Mouse (Mus musculus): ENCODE data around the gene Helz. TPM values are rescaled to one million over a fixed set of nuclear protein-coding genes. Genes with fewer than 3 reads are reported as not detected.
"Not testable (repeated sequence)": the region's sequence is repeated elsewhere in the genome, so short reads cannot be mapped to it uniquely, and the experiment has no call there.

Helz gene
- polyA plus RNA-seq (2012; rRNA removed) = 17.1 TPM in 2 replicates

GRCm38 (mm10) chr11:107547351-107548203 lies at the start of gene Helz:
Gene Helz (plus strand): TSS chr11:107547930.
- Histone ChIP-seq H3K4me1 (ENCODE audit: control insufficient read depth, insufficient read depth, low read length) (peaks cover 3% of the 10 kb centered on the region; the same call in 1 of the 2 replicates), H3K4me3 (ENCODE audit: insufficient read depth, low read length) (peak within 1 kb of the TSS; percentile 83), H3K27ac (ENCODE audit: insufficient read depth, low read length) (no peak within 1 kb of the TSS)
- TF ChIP-seq CTCF (IDR thresholded peaks at IDR 0.05; ENCODE audit: extremely low read depth, insufficient read depth, low read length) (no peak), POLR2A (IDR thresholded peaks at IDR 0.05; ENCODE audit: extremely low read depth, insufficient read depth, low read length) (0 out of 2 replicates have a peak, but pooled peaks have one; percentile 21)

- TF ChIP-seq POLR2A (IDR thresholded peaks at IDR 0.05; ENCODE audit: extremely low read depth, insufficient read depth, low read length) (no peak), CTCF (IDR thresholded peaks at IDR 0.05; ENCODE audit: extremely low read depth, insufficient read depth, low read length) (no peak)
- H3K4me3 ChIP-seq (ENCODE audit: insufficient read depth, low read length) = no peak overlapping the region
Measured at GRCm38 (mm10) chr11:107502801-107503200, 44.9 kb upstream of the Helz start.

GRCm38 (mm10) chr11:107504364-107504763 lies 43.4 kb upstream of the Helz start:
- H3K4me1 ChIP-seq (ENCODE audit: control insufficient read depth, insufficient read depth, low read length); H3K27ac ChIP-seq (ENCODE audit: insufficient read depth, low read length); H3K4me3 ChIP-seq (ENCODE audit: insufficient read depth, low read length): not testable (repeated sequence)

More at GRCm38 (mm10) chr11:107502801-107503200, 44.9 kb upstream of the Helz start:
- H3K4me1 ChIP-seq (ENCODE audit: control insufficient read depth, insufficient read depth, low read length) = no peaks in the 10 kb centered on the region
- H3K27ac ChIP-seq (ENCODE audit: insufficient read depth, low read length) = no peak overlapping the region

- H3K4me3 ChIP-seq (ENCODE audit: insufficient read depth, low read length) = no peak overlapping the region
- H3K4me1 ChIP-seq (ENCODE audit: control insufficient read depth, insufficient read depth, low read length) = no peaks in the 10 kb centered on the region
- H3K27ac ChIP-seq (ENCODE audit: insufficient read depth, low read length) = no peak overlapping the region
- TF ChIP-seq POLR2A (IDR thresholded peaks at IDR 0.05; ENCODE audit: extremely low read depth, insufficient read depth, low read length) (no peak), CTCF (IDR thresholded peaks at IDR 0.05; ENCODE audit: extremely low read depth, insufficient read depth, low read length) (peak; percentile 52)
Measured at GRCm38 (mm10) chr11:107506260-107506659, 41.5 kb upstream of the Helz start.

GRCm38 (mm10) chr11:107509631-107510338 lies 37.9 kb upstream of the Helz start:
- no peak overlapping the region for H3K27ac ChIP-seq (ENCODE audit: insufficient read depth, low read length)
- no peaks in the 10 kb centered on the region for H3K4me1 ChIP-seq (ENCODE audit: control insufficient read depth, insufficient read depth, low read length)

GRCm38 (mm10) chr11:107510362-107511269 lies 37.1 kb upstream of the Helz start:
- Histone ChIP-seq H3K4me1 (ENCODE audit: control insufficient read depth, insufficient read depth, low read length) (no peaks in the 10 kb centered on the region), H3K4me3 (ENCODE audit: insufficient read depth, low read length) (no peak overlapping the region), H3K27ac (ENCODE audit: insufficient read depth, low read length) (no peak overlapping the region)
- TF ChIP-seq CTCF (IDR thresholded peaks at IDR 0.05; ENCODE audit: extremely low read depth, insufficient read depth, low read length) = no peak
- no peak for TF ChIP-seq POLR2A (IDR thresholded peaks at IDR 0.05; ENCODE audit: extremely low read depth, insufficient read depth, low read length)

More at GRCm38 (mm10) chr11:107509631-107510338, 37.9 kb upstream of the Helz start:
- no peak overlapping the region for H3K4me3 ChIP-seq (ENCODE audit: insufficient read depth, low read length)
- TF ChIP-seq CTCF (IDR thresholded peaks at IDR 0.05; ENCODE audit: extremely low read depth, insufficient read depth, low read length) (peak; percentile 54), POLR2A (IDR thresholded peaks at IDR 0.05; ENCODE audit: extremely low read depth, insufficient read depth, low read length) (no peak)

- H3K27ac ChIP-seq (ENCODE audit: insufficient read depth, low read length); H3K4me1 ChIP-seq (ENCODE audit: control insufficient read depth, insufficient read depth, low read length); H3K4me3 ChIP-seq (ENCODE audit: insufficient read depth, low read length): not testable (repeated sequence)
- TF ChIP-seq CTCF (IDR thresholded peaks at IDR 0.05; ENCODE audit: extremely low read depth, insufficient read depth, low read length) = peak; percentile 82
Measured at GRCm38 (mm10) chr11:107511954-107512353, 35.8 kb upstream of the Helz start.

GRCm38 (mm10) chr11:107513047-107513446 lies 34.7 kb upstream of the Helz start:
- Histone ChIP-seq H3K27ac (ENCODE audit: insufficient read depth, low read length) (no peak overlapping the region), H3K4me1 (ENCODE audit: control insufficient read depth, insufficient read depth, low read length) (no peaks in the 10 kb centered on the region), H3K4me3 (ENCODE audit: insufficient read depth, low read length) (no peak overlapping the region)
- no peak for TF ChIP-seq POLR2A (IDR thresholded peaks at IDR 0.05; ENCODE audit: extremely low read depth, insufficient read depth, low read length)
- no peak for TF ChIP-seq CTCF (IDR thresholded peaks at IDR 0.05; ENCODE audit: extremely low read depth, insufficient read depth, low read length)

GRCm38 (mm10) chr11:107516387-107516786 lies 31.3 kb upstream of the Helz start:
- H3K4me3 ChIP-seq (ENCODE audit: insufficient read depth, low read length) = no peak overlapping the region
- H3K4me1 ChIP-seq (ENCODE audit: control insufficient read depth, insufficient read depth, low read length) = no peaks in the 10 kb centered on the region
- TF ChIP-seq POLR2A (IDR thresholded peaks at IDR 0.05; ENCODE audit: extremely low read depth, insufficient read depth, low read length) (no peak), CTCF (IDR thresholded peaks at IDR 0.05; ENCODE audit: extremely low read depth, insufficient read depth, low read length) (no peak)
- H3K27ac ChIP-seq (ENCODE audit: insufficient read depth, low read length) = no peak overlapping the region

All from cortical plate, adult 2 months (tissue).